Mouse (Mus musculus) spleen, postnatal 4 days (tissue): Measurements from ENCODE around the gene Add2.
"Not testable (repeated sequence)": the region's sequence is repeated elsewhere in the genome, so short reads cannot be mapped to it uniquely, and the experiment has no call there.

ENCODE experiments used
- DNase-seq, 2 experiments: peaks; one replicate each; pipeline ENCODE4 v3.0.0; 2022; ENCODE audit warnings: low spot score in 2 of 2

Gene Add2

DNA sequence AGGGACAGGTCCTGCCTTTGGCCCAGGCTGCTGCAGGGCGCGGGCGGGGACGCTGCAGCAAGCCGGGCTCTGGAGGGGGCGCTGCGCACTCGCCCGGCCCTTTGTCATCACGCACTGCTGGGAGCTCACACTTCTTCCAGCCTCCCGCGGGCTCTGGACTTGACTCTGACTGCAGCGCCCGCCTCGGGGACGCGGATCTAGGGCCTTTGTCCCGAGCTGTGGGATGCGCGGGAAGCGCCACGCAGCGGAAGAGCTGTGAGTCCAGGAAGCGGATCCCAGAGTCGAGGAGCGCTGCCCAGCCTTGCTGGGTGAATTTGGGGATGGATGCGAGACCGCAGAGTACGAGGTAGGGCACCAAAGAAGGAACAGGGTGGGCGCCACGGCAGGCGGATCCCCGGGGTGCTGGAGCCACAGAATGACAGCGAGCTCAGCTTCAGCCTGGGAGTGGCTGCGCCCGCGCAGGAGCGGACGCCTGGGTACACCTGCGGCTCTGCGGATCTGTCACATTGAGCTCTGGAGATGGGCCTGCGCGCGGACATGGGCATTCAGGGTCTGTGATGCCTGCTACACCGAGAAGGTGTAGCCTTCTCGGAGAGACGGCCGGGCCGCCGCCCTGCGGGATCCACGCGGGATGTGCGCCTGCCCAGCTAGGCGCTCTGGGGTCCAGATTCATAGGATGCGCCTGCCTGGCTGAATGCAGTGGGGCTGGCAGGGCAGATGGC is at the start of gene Add2:
Gene Add2, plus strand, starts transcription at position 81 of the 722 bp plus-strand sequence.
- DNase-seq = no peak

DNA sequence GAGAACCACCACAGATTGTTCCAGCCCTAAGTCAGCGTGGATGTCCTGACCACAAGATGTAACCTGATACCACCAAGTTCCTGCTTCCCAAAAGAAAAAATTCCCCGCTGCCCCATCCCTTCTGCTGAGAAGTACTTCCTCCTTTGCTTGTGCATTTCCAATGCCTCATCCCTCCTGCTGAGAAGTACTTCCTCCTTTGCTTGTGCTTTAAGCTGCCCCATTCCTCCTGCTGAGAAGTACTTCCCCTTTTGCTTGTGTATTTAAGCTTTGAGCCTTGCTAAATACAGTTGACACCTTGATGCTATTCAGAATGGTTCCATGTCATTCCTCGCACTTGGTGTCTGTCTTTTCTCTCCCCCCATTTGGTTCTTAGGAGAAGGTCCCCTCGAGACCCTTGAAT is 49.7 kb upstream of the Add2 start:
- not testable (repeated sequence) for DNase-seq

DNA sequence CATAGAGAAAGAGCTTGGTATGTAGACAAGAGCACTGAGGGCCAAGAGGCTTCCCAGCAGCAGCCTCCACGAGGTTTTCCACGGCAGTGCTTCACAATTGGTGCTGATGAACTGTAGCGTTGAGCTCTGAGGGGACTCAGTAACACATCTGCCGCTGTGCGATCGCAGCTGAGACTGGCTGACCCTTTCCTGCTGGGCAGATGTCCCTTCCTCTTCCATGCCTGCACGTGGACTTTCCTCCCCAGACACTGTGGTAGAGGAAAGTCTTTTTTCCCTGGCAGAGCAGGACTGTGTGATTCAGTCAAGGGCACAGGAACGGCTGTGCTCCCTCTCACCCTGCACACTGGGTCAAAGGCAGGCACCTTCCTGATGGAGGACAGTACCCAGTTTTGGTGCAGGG is 44.1 kb upstream of the Add2 start:
- no peak for DNase-seq

DNA sequence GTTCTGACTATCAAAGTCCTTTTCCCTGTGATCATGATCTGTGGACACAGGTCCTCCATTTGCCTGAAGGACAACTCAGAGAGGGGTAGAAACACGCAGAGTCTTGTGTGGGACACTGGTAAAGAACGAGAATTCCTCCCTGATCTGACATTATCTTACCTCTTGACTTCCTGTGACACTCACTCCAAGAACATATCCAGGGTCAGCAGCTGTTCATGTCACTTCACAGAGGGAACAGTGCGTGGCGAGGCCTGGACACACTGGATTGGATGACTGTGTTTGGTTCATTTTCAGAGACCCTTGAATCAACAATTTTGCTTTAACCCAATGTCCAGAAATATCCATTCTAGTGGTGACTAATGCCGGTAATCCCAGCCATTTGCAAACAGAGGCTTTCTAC is 38.9 kb upstream of the Add2 start:
- not testable (repeated sequence) for DNase-seq

DNA sequence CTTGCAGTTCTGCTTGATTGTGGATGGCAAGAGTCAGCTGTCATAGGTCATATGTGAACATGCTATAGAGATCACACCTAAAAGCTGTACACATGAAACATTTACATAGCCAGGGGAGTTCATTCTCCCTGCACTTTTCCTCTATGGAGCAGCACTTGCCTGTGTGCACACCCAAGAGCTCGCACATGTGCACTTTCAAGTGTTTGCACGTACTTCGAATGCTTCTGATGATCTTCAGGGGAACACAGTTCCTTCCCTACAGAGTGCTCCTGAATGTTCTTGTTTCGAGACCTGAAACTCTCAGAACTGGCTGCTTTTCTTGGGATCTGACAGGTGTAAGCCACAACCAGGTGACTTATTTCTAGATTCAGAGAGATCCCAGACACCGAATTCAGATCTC is 37.7 kb upstream of the Add2 start:
- not testable (repeated sequence) for DNase-seq

DNA sequence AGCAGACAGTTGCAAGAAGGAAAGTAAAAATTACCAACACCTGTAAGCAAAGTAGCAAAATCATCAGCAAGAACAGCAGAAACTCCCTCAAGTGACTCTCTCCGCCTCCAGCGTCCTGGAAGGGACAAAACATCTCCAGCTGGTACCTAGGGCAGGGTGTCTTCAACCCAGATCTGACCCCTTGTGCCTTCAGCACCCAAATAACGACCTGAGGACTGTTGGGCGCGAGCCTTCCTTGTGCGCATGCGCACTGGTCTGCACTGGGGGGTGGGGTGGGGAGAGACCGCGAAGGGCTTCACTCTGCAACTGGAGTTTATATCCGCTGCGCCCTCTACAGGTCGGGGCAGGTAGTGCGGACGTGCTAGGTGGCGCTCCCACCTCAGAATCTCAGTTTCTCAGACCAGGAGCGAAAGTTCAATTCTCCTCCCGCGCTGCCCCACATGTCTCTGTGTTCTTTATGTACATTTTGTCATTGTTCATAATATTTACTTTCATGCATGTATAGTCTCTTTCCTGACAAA is 25.0 kb upstream of the Add2 start:
- DNase-seq = peak; percentile 37 to 73

DNA sequence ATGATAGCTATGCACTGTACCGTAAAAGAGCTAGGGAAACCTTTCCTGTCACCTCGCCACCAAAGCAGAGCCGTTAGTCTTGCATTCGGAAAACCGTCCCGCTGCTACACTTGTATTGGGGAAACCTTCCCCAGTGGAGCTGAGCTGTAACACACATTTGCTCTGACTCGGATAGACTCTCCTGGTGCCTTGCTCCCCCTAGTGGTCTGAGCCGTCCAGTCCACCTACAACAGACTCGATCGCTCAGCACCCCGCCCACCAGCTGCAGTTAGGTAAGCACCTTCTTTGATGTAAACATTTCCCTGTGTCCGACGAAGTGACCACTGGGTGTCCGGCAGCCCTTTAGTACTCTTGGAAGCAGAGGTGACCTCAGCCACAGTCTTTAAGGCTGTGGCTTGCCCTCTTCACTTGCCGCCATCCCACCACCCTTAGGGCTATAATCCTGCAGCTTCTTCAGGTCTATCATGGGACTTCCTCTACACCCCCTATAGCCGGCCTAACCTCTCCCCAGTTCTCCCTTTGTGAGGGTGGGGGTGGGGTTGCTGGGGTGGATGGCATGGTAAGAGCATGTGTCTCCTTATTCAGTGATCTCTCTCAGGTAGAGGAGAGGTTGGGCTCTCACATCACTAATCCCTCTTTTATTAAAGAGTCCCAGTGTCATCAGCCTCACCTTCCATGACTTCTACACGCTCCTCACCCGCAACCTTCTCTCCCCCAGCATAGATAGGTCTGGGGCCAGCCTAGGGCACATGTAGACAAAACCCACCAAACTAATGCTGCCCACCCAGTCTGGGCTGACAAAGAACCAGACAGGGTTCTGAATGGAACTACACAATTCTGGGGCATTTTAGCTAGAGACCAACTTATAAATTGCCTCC is 24.0 kb upstream of the Add2 start:
- peak; percentile 72 to 87 for DNase-seq

DNA sequence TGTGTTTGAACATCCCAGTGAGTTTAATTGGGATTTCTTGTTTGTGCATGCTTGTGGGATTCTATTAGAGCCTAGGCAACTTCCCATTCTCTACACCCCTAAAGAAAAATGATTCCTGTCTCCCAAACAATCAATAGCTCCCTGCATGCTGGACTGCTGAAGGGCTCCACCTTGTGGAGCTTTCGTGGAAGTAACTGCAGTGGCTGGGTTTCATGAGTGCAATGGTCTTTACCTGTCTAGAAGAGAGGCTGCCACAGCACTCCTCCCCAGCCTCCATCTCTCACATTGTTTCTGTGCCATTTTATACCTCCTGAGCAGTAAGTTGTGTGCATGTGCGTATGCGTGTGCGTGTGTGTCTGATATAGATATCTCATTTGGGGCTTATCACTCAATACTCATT is 18.5 kb upstream of the Add2 start:
- DNase-seq = peak; percentile 34 to 70

DNA sequence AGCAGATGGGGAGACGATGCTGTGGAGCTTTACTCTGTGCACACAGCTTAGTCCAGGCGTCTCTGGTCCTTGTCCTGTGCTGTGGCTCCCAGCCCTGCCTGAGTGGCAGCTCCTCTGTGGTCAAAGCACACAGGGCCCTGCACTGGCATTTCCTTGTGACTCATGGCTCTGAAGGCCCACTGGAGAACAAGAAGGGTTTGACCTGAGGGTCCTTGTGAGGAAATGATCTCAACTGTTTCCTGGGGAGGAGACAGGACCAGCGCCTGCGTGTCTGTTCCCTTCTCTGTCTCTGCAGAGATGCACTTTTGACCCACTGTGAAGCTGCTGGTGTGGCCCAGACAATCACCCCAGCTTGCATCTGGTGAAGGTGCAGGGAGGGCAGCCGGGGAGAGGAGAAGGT is 13.7 kb upstream of the Add2 start:
- DNase-seq = not testable (repeated sequence)

DNA sequence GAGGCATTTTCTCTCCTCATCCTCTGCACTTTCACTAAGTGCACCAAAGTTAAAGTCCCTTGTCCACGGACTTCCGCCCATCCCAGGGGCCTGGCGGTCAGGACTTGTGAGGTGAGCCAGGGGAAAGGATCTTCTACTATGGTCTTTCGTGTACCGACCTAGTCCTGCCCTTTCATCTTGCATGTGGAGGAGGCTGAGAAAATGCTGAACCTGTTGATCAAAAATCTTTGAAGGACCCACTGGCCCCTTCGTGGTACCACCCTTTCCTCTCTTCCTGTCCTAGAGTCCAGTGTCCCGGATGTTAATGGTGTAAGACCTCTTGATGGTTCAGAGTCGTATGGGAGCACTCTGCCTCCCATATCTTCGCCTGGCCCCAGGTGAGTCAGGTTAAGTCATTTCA is 12.6 kb upstream of the Add2 start, which contains the start of gene Figla:
Gene Figla, plus strand, starts transcription at position 301 of the 400 bp plus-strand sequence.
- DNase-seq = no peak

DNA sequence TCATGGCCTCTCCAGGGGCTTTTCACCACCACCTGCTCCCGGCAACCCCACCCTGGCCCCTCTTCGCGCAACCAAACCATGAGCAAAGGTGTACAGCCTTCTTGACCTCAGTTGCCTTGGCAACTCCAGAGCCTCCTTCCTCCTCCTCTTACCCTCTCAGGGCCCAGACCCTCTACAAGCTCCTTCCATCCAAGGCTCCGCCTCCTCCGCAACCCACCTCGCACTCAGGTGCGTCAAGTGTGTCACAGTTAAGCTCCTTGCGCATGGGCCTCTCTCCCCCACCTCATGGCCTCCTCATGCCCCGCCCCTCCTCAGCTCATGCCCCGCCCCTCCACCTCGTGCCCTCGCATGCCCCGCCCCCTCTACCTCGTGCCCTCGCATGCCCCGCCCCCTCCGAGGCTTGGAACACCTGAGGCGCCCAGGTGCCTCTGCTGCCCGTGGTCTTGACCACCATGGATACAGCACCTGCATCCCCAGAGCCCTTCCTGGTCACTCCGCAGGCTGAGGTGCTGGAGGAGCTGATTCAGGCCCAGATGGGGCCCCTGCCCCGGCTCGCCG is 11.6 kb upstream of the Add2 start:
- DNase-seq = no peak

DNA sequence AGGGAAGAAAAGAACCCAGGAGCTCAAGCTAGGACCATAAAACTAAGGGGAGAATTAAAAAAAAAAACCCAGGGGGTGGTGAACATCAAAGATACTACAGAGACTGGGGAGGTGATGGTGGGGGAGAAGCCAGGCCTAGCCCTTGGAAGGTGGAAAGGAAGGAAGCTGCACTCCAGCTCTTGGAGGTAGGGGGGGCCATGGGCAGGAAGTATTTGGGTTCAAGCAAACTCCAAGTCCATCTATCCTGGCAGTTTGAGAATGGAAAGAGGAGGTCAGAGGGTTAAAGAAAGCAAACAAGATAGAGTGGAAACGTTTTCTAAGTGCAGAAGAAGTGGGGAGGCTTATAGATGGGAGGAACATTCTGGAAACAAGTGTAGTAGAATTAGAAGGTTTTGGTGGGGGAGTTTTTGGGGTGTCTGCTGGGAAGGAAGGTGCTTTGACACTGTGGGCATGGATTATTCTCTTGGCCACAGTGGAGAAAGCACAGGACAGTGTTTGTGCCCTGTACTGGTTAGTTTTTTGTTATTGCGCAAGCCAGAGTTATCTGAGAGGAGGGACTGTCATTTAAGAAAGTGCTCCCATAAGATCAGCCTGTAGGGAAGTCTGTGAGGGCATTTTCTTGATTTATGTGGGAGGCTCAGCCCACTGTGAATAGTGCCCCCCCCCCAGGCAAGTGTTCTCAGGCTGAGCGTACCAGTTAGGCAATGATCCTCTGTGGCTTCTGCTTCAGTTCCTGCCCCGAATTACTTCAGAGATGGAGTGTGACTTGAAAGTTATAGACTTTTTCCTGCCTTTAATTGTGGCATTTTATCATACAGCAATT is 8.9 kb upstream of the Add2 start:
- DNase-seq = no peak

DNA sequence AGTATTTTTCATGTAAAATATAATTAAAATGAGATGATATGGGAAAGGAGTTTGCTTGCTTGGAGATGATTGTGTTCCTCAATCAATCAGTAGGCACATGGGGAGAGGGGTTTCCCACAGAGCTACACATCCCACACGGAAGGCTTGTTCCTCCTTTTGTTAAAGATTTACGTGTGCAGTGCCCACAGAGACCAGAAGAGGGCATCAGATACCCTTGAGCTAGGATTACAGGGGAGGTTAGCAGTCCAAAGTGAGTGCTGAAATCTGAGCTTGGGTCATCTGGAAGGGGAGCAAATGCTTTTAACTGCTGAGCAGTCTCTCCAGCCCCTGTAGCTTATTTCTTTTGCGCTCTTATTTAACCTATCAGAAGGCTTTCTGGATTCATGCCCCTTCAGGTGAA is 7.5 kb upstream of the Add2 start:
- peak; percentile 41 to 73 for DNase-seq

DNA sequence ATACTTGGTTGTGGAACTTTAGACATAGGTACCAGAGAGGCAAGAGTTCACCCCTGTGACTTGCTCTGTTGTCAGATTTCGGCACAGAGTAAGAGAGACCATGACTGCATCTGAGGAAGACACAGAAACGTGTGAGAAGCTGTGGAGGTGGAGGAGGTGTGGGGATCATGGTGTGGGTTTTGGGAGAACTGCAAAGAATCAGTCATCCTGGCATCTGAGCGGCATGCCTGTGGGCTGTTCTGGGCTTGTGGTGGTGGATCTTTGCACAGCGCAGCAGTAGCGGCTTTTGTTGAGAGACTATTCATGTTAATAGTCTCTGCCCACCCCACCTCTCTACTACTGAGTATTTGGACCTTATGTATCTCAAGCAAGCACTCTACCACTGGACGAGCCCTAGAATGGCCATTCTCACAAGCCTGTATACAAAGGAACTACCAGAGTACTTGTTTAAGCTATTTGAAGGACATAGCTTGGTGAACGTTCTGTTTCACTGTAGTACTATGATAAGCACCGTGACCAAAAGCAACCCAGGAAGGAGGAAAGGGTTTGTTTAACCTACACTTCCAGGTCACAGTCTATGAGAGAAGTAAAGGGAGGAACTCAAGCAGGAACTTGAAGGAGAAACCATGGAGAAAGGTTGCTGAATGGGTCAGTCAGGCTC is 1.7 kb upstream of the Add2 start:
- no peak for DNase-seq

DNA sequence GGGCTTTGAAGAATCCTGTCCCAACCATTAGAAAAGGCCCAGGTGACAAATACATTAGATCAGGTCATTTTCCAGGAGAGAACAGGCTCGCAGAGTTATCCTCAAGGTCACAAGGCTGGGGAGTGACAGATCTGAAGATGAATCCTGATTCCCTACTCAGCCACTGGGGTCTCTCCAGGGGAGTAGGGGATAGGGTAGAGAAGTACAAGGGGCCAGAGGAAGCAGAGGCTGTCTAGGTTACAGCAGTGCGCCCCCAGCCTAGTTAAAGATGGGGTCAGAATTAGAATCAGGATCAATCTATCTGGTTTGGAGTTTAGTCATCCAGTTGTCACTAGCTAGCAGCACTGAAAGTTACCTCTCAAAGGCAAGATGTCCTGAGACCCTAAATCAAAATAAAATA is 331 bp upstream of the Add2 start:
- no peak for DNase-seq

DNA sequence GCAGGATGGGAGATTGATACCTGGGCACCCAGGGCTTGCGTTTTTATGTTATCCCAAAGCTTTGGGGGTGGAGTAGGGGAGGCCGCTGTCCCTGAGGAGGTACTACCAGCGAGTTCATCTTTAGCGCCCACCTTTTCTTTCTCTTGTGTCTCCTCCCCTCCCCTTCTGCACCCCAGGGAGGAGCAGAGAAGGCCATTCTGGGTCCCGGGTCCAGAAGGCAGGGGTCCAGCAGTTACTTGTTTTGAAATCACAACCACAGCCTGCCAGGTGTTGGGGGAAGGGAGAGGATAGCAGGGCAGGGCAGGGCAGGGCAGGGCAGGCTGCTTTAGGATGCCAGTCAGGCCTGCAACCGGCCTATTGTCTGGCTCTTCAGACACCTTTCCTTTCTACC is 837 bp downstream of the Add2 start:
- no peak for DNase-seq

DNA sequence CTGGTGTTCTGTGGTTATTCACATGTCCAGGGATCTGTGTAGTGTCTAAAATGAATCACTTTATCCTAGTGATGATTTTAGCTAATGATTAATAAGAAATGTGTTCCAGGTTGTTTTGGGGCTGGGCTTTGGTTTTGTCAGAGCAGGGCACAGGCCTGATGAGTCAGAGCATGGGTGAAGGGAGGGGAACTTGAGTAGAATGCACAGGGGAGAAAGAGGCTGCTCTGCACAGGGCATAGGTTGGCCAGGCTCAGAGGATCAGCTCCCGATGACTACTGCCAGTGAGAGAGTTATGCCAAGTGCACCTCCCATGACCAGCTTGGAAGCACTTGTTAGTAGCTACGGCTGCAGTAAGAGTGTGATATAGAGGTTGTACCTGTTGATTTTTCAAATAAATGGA is 3.0 kb downstream of the Add2 start:
- no peak for DNase-seq

DNA sequence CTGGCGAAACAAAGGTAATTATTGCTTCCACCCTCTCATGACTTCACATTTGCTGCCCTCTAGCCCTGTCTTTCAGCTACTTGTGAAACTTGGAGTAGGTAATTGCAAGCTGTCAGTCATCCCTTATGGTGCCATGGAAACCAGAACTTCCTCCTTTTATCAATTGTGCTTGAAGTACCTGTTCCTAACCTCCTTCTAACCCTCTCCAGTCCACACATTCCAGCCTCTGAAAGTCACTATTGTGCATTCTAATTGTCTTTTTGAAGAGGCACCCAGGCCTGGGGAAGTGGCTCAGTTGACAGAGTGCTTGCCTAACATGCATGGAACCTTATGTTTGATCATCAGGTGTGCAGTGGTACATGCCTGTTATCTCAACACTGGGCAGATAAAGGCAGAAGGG is 5.2 kb downstream of the Add2 start:
- DNase-seq = no peak

DNA sequence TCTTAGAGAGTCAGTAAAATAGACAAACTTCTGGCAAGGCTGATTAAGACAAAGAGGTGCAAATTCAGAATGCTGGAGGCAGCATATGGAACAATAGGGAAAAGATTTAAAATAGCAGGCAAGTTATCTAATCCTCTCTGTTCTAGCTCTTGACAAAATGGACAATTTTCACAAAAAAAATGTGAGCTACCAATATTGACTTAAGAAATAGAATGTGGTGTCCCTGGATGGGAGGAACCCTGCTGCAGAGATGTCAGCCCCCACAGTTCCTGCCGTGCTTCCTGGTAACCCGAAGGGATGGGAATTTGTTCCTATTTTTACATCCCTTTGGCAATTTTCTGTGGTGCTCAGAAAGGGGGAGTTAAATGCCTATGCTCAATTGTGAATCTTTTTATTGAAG is 10.4 kb downstream of the Add2 start:
- no peak for DNase-seq

DNA sequence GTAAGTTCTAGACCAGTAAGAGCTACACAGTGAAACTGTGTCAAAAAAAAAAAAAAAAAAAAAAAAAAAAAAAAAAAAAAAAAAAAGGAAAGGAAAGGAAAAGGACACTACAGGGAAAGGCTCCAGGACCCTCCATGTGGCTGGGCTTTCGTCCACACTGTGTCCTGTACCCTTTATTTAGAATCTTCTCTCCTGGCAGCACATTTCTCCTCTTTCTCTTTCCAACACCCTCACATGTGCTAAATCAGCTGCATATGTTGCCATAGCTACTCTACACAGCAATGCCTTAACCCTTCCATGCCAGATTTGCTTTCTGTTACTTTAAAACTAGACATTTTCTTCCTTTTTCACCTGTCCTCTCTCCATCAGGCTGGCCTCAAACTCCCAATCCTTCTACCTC is 11.7 kb downstream of the Add2 start:
- DNase-seq = no peak

DNA sequence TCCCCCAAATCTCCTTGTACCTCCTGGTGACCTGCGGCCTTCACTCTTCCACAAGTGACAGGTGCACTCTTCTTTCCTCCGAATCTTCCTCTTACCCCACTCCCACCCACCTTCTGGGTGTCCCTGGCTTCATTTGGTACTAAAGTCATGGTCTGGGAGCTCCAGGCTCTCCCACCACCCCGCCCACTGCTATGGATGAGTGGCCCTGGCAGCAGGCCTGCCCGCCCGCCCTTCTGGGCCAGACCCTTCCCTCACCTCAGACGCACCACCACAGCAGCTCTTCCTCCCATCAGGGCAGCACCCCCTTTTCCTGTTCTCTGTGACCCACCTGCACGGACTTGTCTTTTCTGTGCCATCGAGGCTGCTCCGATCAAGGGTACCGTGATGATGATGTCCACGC is 19.0 kb downstream of the Add2 start:
- no peak for DNase-seq
